Mouse (Mus musculus) hindlimb bud, embryonic 11.5 days (tissue): ENCODE data around the gene Nid1.
"Not testable (repeated sequence)": the region's sequence is repeated elsewhere in the genome, so short reads cannot be mapped to it uniquely, and the experiment has no call there.

ENCODE experiments used
- DNase-seq: peaks from one replicate; pipeline ENCODE4 v3.0.0-alpha.2; 2012; ENCODE audit warnings: low read depth, low spot score; ENCODE audit errors: extremely low spot score

Nid1 gene

DNA sequence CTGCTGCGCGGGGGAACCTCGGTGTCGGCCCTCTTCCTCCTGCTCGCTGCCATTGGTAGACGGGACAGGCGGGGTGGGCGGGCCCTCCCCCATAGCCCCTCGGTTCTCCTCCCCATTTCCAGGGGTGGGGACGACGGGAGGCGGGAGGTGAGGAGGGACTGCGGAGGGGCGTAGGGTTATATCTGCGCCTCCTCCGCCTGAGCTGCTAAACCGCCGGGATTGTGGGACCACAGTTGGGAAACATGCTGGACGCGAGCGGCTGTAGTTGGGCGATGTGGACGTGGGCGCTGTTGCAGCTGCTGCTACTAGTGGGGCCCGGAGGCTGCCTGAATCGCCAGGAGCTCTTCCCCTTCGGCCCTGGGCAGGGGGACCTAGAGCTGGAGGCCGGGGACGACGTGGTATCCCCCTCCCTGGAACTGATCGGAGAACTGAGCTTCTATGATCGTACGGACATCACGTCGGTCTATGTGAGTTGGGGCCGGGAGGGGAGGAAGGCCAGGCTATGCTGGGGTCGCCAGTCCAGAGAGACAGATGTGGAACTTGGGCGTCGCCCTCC lies at the start of gene Nid1:
Gene Nid1, plus strand, starts transcription at position 92 of the 556 bp plus-strand sequence.
- not testable (repeated sequence) for DNase-seq

DNA sequence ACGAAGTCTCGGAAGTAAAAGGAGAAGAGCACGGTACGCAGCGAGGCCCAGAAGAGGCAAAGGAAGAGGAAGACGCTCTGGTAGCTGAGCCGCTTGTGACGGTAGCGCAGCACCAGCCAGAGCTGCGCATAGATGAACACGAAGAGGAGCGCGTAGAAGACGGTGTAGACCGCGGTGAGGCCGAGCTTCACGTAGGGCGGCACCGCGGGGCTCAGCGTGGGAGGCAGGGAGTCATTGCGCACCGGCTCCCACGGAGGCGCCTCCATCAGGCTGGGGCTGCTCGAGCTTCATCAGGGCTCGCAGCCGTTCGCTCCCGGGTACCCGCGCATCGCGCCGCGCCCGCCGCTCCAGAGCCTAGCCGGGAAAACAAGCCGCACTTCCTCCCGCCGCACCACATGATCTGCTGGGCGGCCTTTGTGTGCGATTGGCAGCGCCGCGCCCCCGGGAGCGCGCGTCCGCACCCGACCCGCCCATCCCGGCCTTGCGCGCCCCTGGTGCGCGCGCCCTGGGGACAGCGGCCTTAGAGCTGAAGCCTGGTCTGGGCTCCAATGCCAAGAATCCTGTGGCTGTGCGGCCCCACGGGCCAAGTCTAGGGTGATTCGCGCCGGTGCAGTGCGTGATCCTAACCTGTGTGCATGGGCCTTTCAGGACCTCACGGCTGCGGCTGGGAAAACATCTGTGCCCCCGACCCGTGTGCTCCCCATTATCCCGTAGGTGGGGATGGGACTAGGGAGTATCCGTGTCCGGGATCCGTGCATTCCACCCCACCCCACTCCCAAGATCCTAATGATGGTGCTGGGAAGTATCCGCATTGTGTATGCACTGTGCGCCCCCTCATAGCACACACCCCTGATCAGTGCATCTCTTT lies 43.9 kb upstream of the Nid1 start, which contains the start of gene Gpr137b:
Gene Gpr137b, minus strand, starts transcription at position 787 of the 868 bp plus-strand sequence.
- DNase-seq: not testable (repeated sequence)

GRCm38 (mm10) chr13:13394096-13394395 lies 43.3 kb upstream of the Nid1 start:
- DNase-seq: not testable (repeated sequence)

DNA sequence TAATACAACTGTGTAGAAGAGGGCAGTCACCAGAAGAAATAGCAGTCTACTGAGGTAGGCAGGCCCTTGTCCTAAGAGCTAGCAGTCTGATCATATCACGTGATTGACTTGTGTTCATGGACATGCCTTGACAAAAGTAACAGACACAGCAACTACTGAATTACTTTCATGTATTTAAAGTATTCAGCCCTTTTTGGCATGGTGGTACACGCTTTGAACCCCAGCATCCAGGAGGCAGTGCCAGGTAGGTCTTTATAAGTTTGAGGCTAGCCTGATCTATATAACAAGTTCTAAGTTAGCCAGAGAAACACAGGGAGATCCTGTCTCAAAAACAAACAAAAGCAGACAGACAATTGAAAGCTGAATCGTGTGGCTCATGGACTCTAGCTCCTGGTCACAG lies 36.5 kb upstream of the Nid1 start:
- not testable (repeated sequence) for DNase-seq

- DNase-seq: not testable (repeated sequence)
Observed at GRCm38 (mm10) chr13:13402818-13403217, 34.5 kb upstream of the Nid1 start.

- DNase-seq: not testable (repeated sequence)
Observed at GRCm38 (mm10) chr13:13403366-13403765, 34.0 kb upstream of the Nid1 start.

DNA sequence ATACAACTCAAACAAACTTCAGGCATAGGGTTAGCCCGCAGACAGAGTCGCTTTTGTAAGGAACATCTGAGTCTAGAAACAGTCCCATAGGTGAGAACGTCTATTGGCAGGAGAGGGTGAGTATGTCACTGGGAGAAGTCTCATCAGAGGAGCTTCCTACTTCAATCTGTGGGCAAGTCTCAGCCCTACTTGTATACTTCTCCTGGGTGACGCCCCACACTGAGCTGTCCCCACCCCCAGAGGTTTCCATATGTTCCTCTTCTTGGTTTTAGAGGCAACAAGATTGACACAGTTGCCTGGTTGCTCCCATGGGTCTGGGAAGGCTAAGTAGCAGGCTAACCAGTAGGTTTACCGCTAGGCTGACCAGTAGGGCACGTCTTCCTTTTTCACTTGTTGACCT lies 33.5 kb upstream of the Nid1 start:
- DNase-seq: not testable (repeated sequence)

DNA sequence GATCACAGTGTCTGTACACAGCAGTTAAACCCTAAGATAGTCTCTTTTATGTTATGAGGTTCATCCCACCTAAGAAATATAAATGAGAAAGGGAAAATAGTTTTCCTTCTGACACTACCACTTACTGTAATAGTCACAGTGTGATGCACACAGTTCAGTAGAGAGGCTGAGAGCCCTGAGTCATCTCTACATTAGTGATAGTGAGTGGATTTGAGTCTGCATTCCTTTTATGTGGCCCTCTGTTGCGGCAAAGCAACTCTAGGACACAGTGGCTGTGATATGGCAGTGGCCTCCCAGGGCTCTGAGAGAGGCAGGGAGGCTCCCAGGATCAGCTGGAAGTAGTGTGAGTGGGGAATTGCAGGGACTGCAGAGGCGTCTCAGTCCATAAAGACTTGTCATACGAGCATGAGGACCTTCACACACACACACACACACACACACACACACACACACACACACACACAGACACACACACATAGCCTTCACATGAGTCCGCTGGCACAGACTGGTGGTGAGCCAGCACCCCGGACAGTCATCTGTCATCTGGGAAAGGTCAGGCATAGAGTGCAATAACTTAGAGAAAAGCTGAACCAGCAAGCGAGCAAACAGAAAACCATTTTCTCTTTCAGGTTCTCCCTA lies 32.7 kb upstream of the Nid1 start:
- not testable (repeated sequence) for DNase-seq

DNA sequence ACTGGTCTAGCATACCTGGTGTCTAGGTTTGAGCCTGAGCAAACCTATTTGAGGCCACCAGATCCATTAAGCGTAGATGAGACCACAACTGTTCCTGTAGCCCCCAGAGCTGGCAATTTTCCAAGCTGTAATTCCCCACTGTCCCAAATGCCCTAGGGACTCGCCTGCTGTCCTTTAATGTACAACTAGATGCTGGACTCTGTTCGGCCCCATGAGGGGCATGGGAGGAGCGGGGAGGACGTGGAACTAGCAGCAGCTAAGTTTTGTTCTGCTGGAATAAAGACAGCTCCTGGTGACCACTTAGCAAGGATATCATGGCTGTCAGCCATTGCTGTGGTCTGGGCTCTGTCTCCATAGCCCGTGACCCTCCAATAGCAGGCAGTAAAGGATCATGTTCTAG lies 31.8 kb upstream of the Nid1 start:
- not testable (repeated sequence) for DNase-seq

DNA sequence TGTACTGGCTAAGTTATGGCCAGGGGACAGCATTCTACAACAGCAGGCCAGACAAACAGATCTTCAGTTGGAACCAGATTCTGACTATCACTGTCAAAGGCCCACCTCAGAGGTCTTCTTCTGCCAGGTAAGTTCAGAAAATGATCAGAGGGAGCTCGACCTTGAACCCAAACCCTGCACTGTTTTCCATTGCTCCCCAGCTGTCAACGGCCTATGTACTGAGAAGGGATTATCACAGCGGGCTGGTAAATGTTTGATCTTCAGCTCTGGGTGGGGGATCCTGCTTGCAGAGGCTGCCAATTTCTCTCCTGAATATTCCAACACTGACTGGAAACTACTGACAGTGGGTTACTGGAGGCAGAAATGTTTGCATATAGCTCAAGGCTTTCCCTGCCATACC lies 23.1 kb upstream of the Nid1 start:
- DNase-seq: no peak

GRCm38 (mm10) chr13:13415120-13416006 lies 22.0 kb upstream of the Nid1 start:
- not testable (repeated sequence) for DNase-seq

DNA sequence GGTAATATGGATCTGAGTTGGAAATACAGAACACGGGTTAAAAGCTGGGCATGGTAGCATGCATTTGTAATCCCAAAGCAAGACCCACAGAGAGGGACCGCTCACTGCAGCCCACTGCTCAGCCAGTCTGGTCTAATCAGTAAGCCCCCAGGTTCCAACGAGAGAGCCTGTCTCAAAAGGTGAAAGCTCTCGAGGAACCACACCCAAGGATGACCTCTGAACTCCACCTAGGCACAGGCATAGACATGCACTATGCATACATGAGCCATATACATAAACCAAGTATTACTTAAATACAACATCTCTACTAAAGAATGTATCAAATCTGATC lies 21.4 kb upstream of the Nid1 start:
- not testable (repeated sequence) for DNase-seq

DNA sequence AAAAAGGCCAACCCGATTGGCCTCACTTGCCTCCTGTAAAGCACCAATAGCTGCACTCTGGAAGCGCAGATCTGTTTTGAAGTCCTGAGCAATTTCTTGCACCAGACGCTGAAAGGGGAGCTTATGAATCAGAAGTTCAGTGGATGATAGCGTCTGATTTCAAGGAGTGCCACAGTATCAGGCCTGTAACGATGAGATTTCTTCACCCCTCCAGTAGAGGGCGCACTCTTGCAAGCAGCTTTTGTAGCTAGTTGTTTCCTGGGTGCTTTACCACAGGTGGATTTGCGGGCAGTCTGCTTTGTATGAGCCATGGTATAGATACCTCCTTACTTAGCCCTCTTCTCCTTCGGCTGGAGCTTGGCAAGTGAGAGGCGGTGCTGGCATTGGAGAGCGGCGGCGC lies 18.5 kb upstream of the Nid1 start:
- DNase-seq: not testable (repeated sequence)

DNA sequence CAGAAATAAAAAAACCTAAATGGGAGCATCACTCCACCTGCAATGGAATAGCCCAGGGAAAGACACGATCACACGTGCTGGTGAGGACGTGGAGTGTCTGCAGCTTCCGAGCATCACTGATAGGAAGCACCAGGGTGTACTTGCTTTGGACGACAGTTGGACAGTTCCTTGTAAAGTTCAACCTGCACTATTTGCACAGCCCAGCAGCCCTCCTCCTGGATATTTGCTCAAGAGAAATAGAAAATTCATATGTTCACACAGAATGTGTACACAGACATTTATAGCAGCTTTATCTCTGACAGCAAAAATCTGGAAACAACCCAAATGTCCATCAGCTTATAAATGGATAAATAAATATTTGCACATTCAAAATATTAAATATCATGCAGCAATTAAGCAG lies 14.1 kb upstream of the Nid1 start:
- not testable (repeated sequence) for DNase-seq

GRCm38 (mm10) chr13:13436161-13436560 lies 1.2 kb upstream of the Nid1 start:
- not testable (repeated sequence) for DNase-seq

- not testable (repeated sequence) for DNase-seq
Observed at GRCm38 (mm10) chr13:13438112-13438953, 982 bp downstream of the Nid1 start.

- not testable (repeated sequence) for DNase-seq
Observed at GRCm38 (mm10) chr13:13445601-13446000, 8.2 kb downstream of the Nid1 start.

GRCm38 (mm10) chr13:13446711-13447443 lies 9.5 kb downstream of the Nid1 start:
- not testable (repeated sequence) for DNase-seq

- not testable (repeated sequence) for DNase-seq
Observed at GRCm38 (mm10) chr13:13449981-13450380, 12.6 kb downstream of the Nid1 start.
